Mouse (Mus musculus) neural tube, embryonic 15.5 days (tissue): ENCODE measurements around the gene Hoxa3. TPM values are rescaled to one million over a fixed set of nuclear protein-coding genes. Genes with fewer than 3 reads are reported as not detected.

ENCODE experiments used
- ATAC-seq: fragments of 200-750 bp; cut with Nextera tagmentation; 2 replicates; pipeline ENCODE4 v1.8.0; 2017; ENCODE audit warnings: mild to moderate bottlenecking, moderate TSS enrichment, moderate library complexity; ENCODE audit not compliant: low FRiP score
- H3K27ac ChIP-seq: fragments of 300-500 bp; sonication (generic); replicated peaks from 2 replicates; pipeline ENCODE4 v1.5.1; 2015; ENCODE audit warnings: mild to moderate bottlenecking, inconsistent platforms
- H3K27me3 ChIP-seq: fragments of 300-500 bp; sonication (generic); replicated peaks from 2 replicates; pipeline ENCODE4 v1.6.1; 2015; ENCODE audit warnings: inconsistent platforms
- H3K36me3 ChIP-seq: fragments of 300-500 bp; sonication (generic); 2 replicates; pipeline ENCODE4 v1.6.1; 2015; ENCODE audit warnings: inconsistent platforms
- H3K4me1 ChIP-seq: fragments of 300-500 bp; sonication (generic); 2 replicates; pipeline ENCODE4 v1.6.1; 2015; ENCODE audit warnings: inconsistent platforms
- H3K4me2 ChIP-seq: fragments of 300-500 bp; sonication (generic); 2 replicates; pipeline ENCODE4 v1.6.1; 2015; ENCODE audit warnings: inconsistent platforms, mild to moderate bottlenecking, moderate library complexity
- H3K4me3 ChIP-seq: fragments of 300-500 bp; sonication (generic); replicated peaks from 2 replicates; pipeline ENCODE4 v1.5.1; 2015; ENCODE audit warnings: mild to moderate bottlenecking, inconsistent platforms
- H3K9ac ChIP-seq: fragments of 300-500 bp; sonication (generic); replicated peaks from 2 replicates; pipeline ENCODE4 v1.6.1; 2015; ENCODE audit warnings: mild to moderate bottlenecking, inconsistent platforms
- H3K9me3 ChIP-seq: fragments of 300-500 bp; sonication (generic); replicated peaks from 2 replicates; pipeline ENCODE4 v1.6.1; 2016; ENCODE audit warnings: inconsistent platforms
- WGBS: fragments of 180-500 bp; shearing (Covaris S2); methylation state at CpG from one replicate; pipeline ENCODE4 v1.1.7; 2015; ENCODE audit warnings: mixed read lengths; 5-methylcytosine and 5-hydroxymethylcytosine counted together
- polyA plus RNA-seq: library from polyadenylated mRNA; unstranded; fragments of >200 nt; fragmentation: Nextera tagmentation; extraction: Ambion mirVana; gene quantifications from 2 replicates; pipeline ENCODE4 v1.2.1, GENCODE M21; 2015

The Hoxa3 gene
- polyA plus RNA-seq, 1 experiment from 2014 or later: 14.6 TPM

DNA sequence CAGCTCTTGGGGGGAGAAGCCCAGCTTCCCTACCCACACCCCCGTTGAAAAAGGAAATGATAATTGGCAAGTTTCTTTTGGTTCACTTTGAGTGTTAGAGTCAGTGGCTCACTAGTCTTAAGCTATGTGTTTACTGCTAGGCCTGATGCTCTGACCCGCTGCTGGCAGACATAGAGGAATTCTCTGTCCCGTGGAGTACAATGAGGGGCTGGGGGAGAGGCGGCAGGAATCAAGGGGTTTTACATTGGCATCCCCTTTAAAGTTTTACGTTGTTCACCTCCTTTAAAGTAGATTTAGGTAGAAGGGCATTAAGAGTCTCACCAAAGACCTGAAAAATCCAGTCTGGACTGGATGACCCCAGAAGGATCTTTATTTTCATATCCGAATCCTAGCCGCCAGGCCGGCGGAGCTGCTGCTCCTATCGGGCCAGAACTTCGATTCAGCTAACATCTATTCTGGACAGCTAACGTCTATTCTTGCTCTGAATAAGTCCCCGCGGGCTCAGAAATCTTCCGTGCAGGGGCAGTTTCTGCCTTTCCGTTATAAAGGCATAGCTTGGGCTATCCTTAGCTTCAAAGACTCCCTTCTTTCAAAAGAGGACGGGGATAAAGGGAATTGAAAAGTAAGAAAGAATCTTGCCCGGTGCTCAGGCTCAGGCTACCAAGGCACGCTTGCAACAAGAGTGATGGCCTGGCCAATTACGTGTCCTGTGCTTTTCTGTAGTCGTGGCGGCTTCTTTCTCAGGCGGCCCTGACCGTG, 39.1 kb upstream of the Hoxa3 start:
- Histone ChIP-seq H3K4me1 (peaks cover 8% of the 10 kb centered on the region; the same call in 1 of the 2 replicates), H3K27me3 (peaks cover 82% of the 10 kb centered on the region), H3K4me2 (peak overlapping the region; percentile 16), H3K4me3 (no peak overlapping the region), H3K9me3 (no peaks in the 10 kb centered on the region), H3K27ac (no peak overlapping the region), H3K9ac (no peak overlapping the region), H3K36me3 (no peaks in the 10 kb centered on the region)
- ATAC-seq: no peak
- 4% methylated on average over 24 of the region's 24 CpGs for WGBS

DNA sequence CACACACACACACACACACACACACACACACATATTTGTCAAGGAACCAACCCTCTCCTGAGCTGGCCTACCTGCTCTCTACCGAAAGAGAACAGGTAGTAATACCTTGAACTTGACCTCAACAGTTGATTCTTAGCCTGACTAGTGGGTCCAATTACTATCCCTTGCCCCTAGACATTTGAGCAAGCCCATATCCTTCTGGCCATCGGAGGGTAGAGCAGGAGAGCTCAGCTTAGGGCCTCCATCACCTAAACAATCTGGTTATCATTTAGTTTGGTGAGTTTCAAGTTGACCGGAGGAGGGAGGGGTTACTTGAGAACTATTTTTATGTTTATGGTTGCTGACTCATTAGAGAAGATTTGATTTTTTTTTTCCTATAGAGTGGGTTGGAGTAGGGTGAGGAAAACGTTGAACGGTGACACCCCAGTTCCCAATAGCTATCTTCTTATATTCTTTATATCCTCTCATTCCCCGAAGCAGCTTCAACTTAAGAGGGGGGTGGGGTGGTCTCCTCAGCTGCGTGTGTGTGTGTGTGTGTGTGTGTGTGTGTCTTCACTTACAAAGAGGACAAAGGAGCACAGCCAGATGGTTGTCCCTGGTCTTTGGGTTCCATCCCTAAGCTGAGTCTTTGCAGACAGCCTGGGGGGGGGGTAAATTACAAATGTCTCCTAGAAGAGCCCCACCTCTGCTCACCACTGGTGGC, 38.2 kb upstream of the Hoxa3 start:
- H3K9me3 ChIP-seq: no peaks in the 10 kb centered on the region
- H3K27me3 ChIP-seq: peaks cover 82% of the 10 kb centered on the region
- H3K27ac ChIP-seq: no peak overlapping the region
- H3K4me1 ChIP-seq: peaks cover 8% of the 10 kb centered on the region; the same call in 1 of the 2 replicates
- H3K36me3 ChIP-seq: no peaks in the 10 kb centered on the region
- H3K9ac ChIP-seq: no peak overlapping the region
- no peak overlapping the region for H3K4me3 ChIP-seq
- H3K4me2 ChIP-seq: no peak overlapping the region
- ATAC-seq: no peak
- WGBS: 13% methylated on average over 7 of the region's 7 CpGs

DNA sequence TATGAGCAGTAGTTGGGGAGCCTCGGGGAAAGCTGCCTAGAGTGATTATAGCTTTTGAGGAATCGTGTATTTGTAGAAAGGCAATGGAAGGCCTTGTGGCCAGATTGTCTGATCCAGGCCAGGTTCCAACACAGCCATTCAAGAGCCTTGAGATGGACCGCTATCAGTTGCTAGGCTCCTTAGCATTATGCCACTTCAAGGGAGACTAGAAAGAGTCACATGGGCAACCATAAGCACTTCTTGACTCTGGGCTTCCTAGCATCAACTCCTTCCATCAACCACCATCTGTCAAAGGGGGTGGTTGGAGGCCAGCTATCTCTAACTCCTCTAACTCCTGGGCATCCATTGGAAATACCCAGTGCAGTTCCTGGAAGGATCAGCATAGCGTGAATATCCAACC, 36.7 kb upstream of the Hoxa3 start:
- peaks cover 85% of the 10 kb centered on the region for H3K27me3 ChIP-seq
- peak overlapping the region; percentile 43; the same call in 1 of the 2 replicates for H3K4me2 ChIP-seq
- WGBS: 17% methylated on average over 4 of the region's 4 CpGs

DNA sequence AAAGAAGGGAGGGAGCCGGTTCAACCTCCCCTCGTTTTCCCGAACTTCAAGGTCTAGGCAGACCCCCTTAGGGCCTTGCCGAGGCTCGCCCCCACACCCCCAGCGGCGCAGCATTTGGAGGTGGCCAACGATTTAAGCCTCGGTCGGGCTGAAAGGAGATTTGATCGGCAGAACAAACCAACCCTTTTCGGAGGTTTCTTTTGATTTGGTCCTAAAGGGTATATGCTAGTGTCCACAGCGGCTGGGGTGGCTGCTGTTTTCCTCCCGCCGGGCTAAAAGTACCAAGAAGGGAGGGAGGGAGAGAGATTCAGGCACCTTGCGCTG, 36.2 kb upstream of the Hoxa3 start:
- H3K27me3 ChIP-seq: peaks cover 84% of the 10 kb centered on the region
- H3K9ac ChIP-seq: no peak overlapping the region
- peak overlapping the region; percentile 12 for H3K4me3 ChIP-seq
- no peaks in the 10 kb centered on the region for H3K36me3 ChIP-seq
- H3K27ac ChIP-seq: peak overlapping the region; percentile 42; the same call in 1 of the 2 replicates
- H3K4me1 ChIP-seq: peaks cover 12% of the 10 kb centered on the region; the same call in 1 of the 2 replicates
- no peaks in the 10 kb centered on the region for H3K9me3 ChIP-seq
- H3K4me2 ChIP-seq: peak overlapping the region; percentile 43
- WGBS: 4% methylated on average over 16 of the region's 16 CpGs
- ATAC-seq: no peak

More for the DNA sequence above, 36.7 kb upstream of the Hoxa3 start:
- H3K36me3 ChIP-seq: no peaks in the 10 kb centered on the region
- H3K4me3 ChIP-seq: no peak overlapping the region
- peaks cover 12% of the 10 kb centered on the region; the same call in 1 of the 2 replicates for H3K4me1 ChIP-seq
- ATAC-seq: no peak
- no peaks in the 10 kb centered on the region for H3K9me3 ChIP-seq
- H3K9ac ChIP-seq: no peak overlapping the region
- 0 out of 2 replicates have a peak overlapping the region, but pooled peaks have one; percentile 42 for H3K27ac ChIP-seq

DNA sequence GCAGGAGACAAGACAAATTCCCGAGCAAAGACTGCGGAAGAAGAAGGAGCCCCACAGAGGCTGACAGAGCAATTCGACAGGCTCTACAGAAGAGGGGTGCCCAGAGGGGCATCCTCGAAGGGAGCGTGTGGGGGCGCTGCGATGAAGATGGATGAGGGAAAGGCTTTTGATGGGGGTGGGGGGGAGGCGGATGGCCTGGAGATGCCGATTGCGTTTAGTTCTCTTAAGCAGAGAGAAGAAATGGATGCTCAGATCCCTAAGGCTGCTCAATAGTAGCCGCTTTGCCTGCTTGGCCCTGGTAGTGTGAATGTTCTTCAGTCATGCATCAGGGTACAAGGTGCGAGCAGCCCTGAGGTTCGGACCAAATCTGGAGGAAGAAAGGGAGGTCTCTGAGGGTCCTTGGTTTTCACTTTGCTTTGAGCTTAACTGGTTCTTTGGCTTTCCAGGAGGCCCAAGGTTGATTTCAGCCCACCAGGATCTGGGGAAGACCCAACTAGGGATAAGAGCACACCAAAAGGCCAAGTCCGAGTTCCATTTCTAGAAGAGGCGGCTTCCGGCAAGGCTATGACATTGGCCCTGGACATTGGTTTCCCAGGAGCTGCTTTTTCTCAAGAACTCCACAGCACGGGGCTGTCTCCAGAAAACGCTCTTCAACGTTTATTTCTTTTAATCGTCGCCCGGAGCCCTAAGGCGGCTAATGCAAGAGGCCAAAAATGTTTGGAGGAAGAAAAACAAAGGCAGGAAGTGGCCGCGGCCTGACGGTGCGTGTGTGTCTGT, 35.7 kb upstream of the Hoxa3 start:
- ATAC-seq: no peak
- H3K27me3 ChIP-seq: peaks cover 80% of the 10 kb centered on the region
- 5% methylated on average over 27 of the region's 27 CpGs for WGBS

DNA sequence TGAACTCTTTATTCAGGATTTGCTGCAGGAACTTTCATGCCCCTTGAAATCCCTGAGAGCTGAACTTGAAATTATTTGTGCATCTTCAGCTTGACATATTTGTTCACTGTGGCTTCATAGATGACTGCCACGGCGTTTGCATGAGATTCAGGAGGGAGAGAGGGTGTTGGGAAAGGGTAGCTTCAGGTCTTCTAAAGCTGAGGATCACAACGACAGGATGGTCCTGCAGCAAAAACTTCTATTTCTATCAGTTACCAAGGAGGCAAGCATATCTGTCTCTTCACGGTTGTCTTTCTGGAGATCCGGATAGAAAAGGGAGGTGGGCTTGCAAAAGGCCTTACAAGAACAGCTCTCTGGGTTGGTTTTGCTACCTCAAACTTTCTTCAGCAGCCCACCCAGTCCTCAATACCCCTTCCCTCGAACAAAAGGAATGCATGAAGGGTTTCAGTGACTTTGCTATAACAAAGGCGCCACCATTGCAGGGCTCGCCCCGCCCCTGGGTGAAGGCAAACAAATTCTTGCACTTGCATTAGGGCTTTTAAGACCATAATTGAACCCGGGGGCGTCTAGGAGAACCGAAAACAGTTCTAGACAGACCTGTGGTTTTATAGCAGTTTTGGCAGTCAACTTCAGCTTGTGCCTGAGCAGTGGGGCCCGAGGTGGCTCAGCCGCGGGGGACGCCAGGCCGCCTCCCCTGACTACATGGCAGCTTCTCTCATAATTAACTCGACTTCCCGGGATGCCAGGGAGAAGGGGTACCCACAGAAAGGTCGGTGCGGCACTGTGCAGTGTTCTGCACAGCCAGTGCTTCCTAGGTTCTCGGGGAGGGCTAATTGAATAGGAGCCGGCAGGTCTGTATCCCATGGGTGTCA, 34.9 kb upstream of the Hoxa3 start:
- Histone ChIP-seq H3K27me3 (peaks cover 84% of the 10 kb centered on the region), H3K27ac (peak overlapping the region; percentile 42), H3K4me2 (peak overlapping the region; percentile 43), H3K9me3 (no peaks in the 10 kb centered on the region), H3K4me3 (peak overlapping the region; percentile 12), H3K4me1 (0 out of 2 replicates have a peak, but pooled peaks cover 7% of the 10 kb centered on the region), H3K9ac (no peak overlapping the region; the same call in 1 of the 2 replicates), H3K36me3 (no peaks in the 10 kb centered on the region)
- ATAC-seq: no peak
- 4% methylated on average over 23 of the region's 23 CpGs for WGBS

More for the DNA sequence above, 35.7 kb upstream of the Hoxa3 start:
- Histone ChIP-seq H3K4me1 (peaks cover 12% of the 10 kb centered on the region; the same call in 1 of the 2 replicates), H3K27ac (peak overlapping the region; percentile 42), H3K9me3 (no peaks in the 10 kb centered on the region), H3K4me3 (peak overlapping the region; percentile 12), H3K36me3 (no peaks in the 10 kb centered on the region), H3K4me2 (peak overlapping the region; percentile 43), H3K9ac (peak overlapping the region; percentile 20; the same call in 1 of the 2 replicates)

DNA sequence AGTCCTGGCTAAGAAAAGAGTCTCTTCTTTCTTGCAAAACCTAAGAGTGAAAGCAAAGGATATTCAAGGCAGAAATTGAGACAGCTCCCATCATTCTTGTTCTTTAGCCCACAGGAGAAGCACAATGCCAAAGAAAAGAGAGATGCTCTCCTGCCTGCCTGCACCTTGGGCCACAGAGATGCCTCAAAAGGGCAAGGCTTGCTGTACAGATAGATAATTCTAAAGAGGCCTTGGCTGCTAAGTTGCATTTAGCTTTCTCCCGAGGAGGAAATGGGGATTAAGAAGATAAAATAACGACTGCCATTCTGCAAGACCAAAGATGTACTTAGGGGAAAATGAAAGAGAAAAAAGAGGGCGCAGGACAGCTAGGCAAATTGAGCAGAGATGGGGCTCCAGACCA, 33.8 kb upstream of the Hoxa3 start:
- Histone ChIP-seq H3K9ac (no peak overlapping the region), H3K27ac (peak overlapping the region; percentile 76), H3K36me3 (no peaks in the 10 kb centered on the region), H3K4me2 (peak overlapping the region; percentile 50), H3K27me3 (peaks cover 82% of the 10 kb centered on the region), H3K4me1 (0 out of 2 replicates have a peak, but pooled peaks cover 4% of the 10 kb centered on the region), H3K4me3 (peak overlapping the region; percentile 40), H3K9me3 (no peaks in the 10 kb centered on the region)
- 15% methylated on average over 3 of the region's 3 CpGs for WGBS
- no peak for ATAC-seq

DNA sequence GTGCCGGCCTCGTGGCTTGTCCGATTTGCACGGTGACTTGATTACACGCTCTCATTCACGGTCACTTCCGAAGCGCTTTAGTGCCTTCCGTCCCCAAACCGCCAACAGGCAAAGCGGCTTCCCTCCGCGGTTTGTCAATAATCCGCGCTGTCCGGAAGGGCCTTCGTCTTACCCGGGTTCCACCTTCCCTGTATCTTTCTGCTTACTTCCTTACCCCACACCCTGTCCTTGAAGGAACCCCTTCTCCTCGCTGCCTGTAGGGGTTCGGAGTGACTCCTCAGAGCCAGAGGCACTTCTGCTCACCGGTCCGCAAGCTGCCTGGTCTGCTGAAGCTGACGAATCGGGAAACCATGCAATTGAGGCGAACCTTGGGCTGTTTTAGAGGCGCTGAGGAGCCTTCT, 33.3 kb upstream of the Hoxa3 start:
- Histone ChIP-seq H3K4me2 (peak overlapping the region; percentile 50), H3K9me3 (no peaks in the 10 kb centered on the region), H3K36me3 (no peaks in the 10 kb centered on the region), H3K9ac (peak overlapping the region; percentile 38), H3K27ac (peak overlapping the region; percentile 76), H3K4me3 (peak overlapping the region; percentile 40), H3K27me3 (peaks cover 80% of the 10 kb centered on the region), H3K4me1 (0 out of 2 replicates have a peak, but pooled peaks cover 4% of the 10 kb centered on the region)
- under 1% methylated on average over 26 of the region's 26 CpGs for WGBS
- no peak for ATAC-seq

DNA sequence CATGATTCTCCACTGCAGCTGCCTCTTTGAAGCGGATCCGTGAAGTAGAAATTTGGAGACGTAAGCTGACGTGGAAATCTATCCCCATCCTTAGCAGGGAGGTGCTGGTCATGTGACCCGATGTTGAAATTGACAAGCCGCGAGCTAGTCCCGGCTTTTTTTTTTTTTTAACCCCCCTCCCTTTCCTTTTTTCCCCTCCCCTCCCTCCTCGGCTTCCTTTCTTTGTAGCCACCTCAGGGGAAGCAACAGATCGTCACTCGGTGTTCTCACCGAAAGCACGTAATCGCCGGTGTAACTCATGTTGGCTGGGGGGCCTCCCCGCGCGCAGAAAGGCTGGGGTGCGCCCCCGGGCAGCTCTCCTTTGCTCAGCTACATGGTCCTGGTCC, 32.6 kb upstream of the Hoxa3 start, which contains the start of gene Hoxa11:
TSS of gene Hoxa11 (minus strand) at position 54 of the 386 bp plus-strand sequence.
- peak within 1 kb of the TSS; percentile 46 for H3K9ac ChIP-seq
- H3K27me3 ChIP-seq: peaks cover 80% of the 10 kb centered on the region

DNA sequence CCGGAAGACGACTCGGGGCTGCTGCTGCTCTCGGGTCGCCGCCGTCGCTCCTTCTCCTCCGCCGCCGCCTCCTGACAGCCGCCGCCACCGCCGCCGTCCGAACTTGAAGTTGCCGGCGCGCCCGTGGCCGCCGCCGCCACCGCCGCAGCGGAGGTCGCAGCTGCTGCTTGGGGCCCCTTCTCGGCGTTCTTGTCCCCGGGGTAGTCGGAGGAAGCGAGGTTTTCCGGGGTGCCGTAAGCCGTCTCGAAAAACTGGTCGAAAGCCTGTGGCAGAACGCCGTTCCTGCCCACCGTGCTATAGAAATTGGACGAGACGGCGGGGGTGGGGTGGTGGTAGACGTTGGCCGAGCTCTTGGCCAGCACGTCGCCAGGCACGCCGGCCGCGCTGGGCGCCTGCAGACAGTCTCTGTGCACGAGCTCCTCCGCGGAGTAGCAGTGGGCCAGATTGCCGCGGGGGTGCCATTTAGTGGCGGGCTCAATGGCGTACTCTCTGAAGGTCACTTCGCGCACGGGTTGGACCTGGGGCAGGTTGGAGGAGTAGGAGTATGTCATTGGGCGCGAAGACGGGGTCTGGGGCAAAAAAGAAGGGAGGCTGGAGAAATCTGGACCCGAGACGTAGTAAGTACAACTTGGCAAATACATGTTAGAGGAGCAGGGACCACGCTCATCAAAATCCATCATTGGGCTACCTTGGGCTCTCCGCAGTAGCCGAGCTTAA, 32.1 kb upstream of the Hoxa3 start:
- no peaks in the 10 kb centered on the region for H3K36me3 ChIP-seq
- 1% methylated on average over 71 of the region's 71 CpGs for WGBS
- H3K9ac ChIP-seq: peak overlapping the region; percentile 46
- no peak for ATAC-seq
- H3K4me3 ChIP-seq: peak overlapping the region; percentile 40
- peak overlapping the region; percentile 76 for H3K27ac ChIP-seq
- 0 out of 2 replicates have a peak, but pooled peaks cover 13% of the 10 kb centered on the region for H3K4me1 ChIP-seq
- peak overlapping the region; percentile 50 for H3K4me2 ChIP-seq
- H3K27me3 ChIP-seq: peaks cover 76% of the 10 kb centered on the region
- no peaks in the 10 kb centered on the region for H3K9me3 ChIP-seq

More for the DNA sequence above, 32.6 kb upstream of the Hoxa3 start, which contains the start of gene Hoxa11:
- H3K4me3 ChIP-seq: peak within 1 kb of the TSS; percentile 40
- WGBS: 1% methylated on average over 20 of the region's 20 CpGs
- peak within 1 kb of the TSS; percentile 76 for H3K27ac ChIP-seq
- no peaks in the 10 kb centered on the region for H3K36me3 ChIP-seq
- H3K9me3 ChIP-seq: no peaks in the 10 kb centered on the region
- 0 out of 2 replicates have a peak, but pooled peaks cover 11% of the 10 kb centered on the region for H3K4me1 ChIP-seq
- ATAC-seq: no peak
- H3K4me2 ChIP-seq: peak within 1 kb of the TSS; percentile 50
